Mouse (Mus musculus) heart, embryonic 13.5 days (tissue): ENCODE results near the gene Il12b. TPM values are rescaled to one million over a fixed set of nuclear protein-coding genes. Genes with fewer than 3 reads are reported as not detected.

ENCODE experiments used
- ATAC-seq: fragments of 200-750 bp; cut with Nextera tagmentation; 2 replicates; pipeline ENCODE4 v1.8.0; 2017; ENCODE audit warnings: moderate TSS enrichment; ENCODE audit not compliant: insufficient number of reproducible peaks, low FRiP score, low TSS enrichment; ENCODE audit errors: extremely low read depth
- H3K27ac ChIP-seq: fragments of 300-500 bp; sonication (generic); replicated peaks from 2 replicates; pipeline ENCODE4 v1.5.1; 2015; ENCODE audit warnings: moderate library complexity, mild to moderate bottlenecking, inconsistent platforms
- H3K27me3 ChIP-seq: fragments of 300-500 bp; sonication (generic); replicated peaks from 2 replicates; pipeline ENCODE4 v1.6.1; 2015; ENCODE audit warnings: mild to moderate bottlenecking, inconsistent platforms
- H3K36me3 ChIP-seq: fragments of 300-500 bp; sonication (generic); 2 replicates; pipeline ENCODE4 v1.6.1; 2015; ENCODE audit warnings: mild to moderate bottlenecking, inconsistent platforms
- H3K4me1 ChIP-seq: fragments of 300-500 bp; sonication (generic); 2 replicates; pipeline ENCODE4 v1.6.1; 2015; ENCODE audit warnings: inconsistent platforms
- H3K4me2 ChIP-seq: fragments of 300-500 bp; sonication (generic); 2 replicates; pipeline ENCODE4 v1.6.1; 2015; ENCODE audit warnings: inconsistent platforms, mild to moderate bottlenecking, moderate library complexity
- H3K4me3 ChIP-seq: fragments of 300-500 bp; sonication (generic); 2 replicates; pipeline ENCODE4 v1.5.1; 2015; ENCODE audit warnings: moderate library complexity, mild to moderate bottlenecking, inconsistent platforms
- H3K9ac ChIP-seq: fragments of 300-500 bp; sonication (generic); 2 replicates; pipeline ENCODE4 v1.6.1; 2015; ENCODE audit warnings: inconsistent platforms, mild to moderate bottlenecking, moderate library complexity
- H3K9me3 ChIP-seq: fragments of 300-500 bp; sonication (generic); 2 replicates; pipeline ENCODE4 v1.6.1; 2016; ENCODE audit warnings: inconsistent platforms
- WGBS: fragments of 180-500 bp; shearing (Covaris S2); methylation state at CpG from one replicate; pipeline ENCODE4 v1.1.7; 2015; ENCODE audit warnings: mixed read lengths; 5-methylcytosine and 5-hydroxymethylcytosine counted together
- polyA plus RNA-seq: library from polyadenylated mRNA; unstranded; fragments of >200 nt; fragmentation: Nextera tagmentation; extraction: Ambion mirVana; gene quantifications from 2 replicates; pipeline ENCODE4 v1.2.1, GENCODE M21; 2015

Gene Il12b
- polyA plus RNA-seq = 0.09 and 0.23 TPM in 2 replicates

DNA sequence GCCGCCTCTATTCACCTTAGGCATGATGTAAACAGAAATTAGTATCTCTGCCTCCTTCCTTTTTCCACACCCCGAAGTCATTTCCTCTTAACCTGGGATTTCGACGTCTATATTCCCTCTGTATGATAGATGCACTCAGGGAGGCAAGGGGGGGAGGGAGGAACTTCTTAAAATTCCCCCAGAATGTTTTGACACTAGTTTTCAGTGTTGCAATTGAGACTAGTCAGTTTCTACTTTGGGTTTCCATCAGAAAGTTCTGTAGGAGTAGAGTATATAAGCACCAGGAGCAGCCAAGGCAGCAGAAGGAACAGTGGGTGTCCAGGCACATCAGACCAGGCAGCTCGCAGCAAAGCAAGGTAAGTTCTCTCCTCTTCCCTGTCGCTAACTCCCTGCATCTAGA is at the start of gene Il12b:
Il12b (plus strand) TSS at position 301 of the 400 bp plus-strand sequence.
- H3K36me3 ChIP-seq = no peaks in the 10 kb centered on the region
- H3K27ac ChIP-seq = no peak within 1 kb of the TSS
- peaks cover 45% of the 10 kb centered on the region for H3K4me1 ChIP-seq
- H3K27me3 ChIP-seq = 0 out of 2 replicates have a peak, but pooled peaks cover 3% of the 10 kb centered on the region
- H3K9ac ChIP-seq = peak within 1 kb of the TSS; percentile 67
- 76% methylated on average over 6 of the region's 6 CpGs for WGBS
- peak within 1 kb of the TSS; percentile 69 for H3K4me2 ChIP-seq
- no peaks in the 10 kb centered on the region for H3K9me3 ChIP-seq
- no peak for ATAC-seq
- H3K4me3 ChIP-seq = peak within 1 kb of the TSS; percentile 46

DNA sequence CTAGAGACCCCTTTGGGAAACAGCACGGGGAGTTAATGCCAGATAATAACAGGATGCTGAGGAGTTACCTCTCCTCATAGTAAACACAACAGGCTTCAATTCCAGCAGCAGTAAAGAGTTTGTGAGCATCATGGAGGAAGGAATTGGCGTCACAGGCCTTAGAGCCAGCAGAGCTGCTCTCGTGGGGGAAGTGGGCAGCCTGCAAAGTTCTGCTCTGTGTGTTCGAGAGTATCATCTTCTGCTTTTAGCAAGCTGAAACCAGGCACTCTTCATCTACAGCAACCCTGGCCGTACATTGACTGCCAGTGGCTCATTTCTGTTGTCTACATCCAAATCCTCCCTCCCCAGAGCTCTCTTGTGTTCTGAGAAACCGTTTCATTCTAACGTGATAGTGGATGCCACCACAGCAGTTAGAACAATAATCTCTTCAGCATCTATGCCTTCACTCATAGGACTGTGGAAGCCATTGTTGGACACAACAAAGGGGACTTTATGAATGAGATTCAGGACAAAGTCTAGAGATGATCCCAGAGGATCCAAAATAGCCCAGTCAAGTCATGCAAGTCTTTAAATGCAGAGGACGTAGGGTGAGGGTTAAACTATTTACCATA is 44.9 kb upstream of the Il12b start:
- Histone ChIP-seq H3K9me3 (no peaks in the 10 kb centered on the region), H3K4me3 (no peak overlapping the region), H3K27ac (no peak overlapping the region), H3K4me1 (no peaks in the 10 kb centered on the region), H3K4me2 (no peak overlapping the region), H3K36me3 (no peaks in the 10 kb centered on the region), H3K27me3 (no peaks in the 10 kb centered on the region), H3K9ac (no peak overlapping the region)
- no peak for ATAC-seq
- 71% methylated on average over 8 of the region's 8 CpGs for WGBS

DNA sequence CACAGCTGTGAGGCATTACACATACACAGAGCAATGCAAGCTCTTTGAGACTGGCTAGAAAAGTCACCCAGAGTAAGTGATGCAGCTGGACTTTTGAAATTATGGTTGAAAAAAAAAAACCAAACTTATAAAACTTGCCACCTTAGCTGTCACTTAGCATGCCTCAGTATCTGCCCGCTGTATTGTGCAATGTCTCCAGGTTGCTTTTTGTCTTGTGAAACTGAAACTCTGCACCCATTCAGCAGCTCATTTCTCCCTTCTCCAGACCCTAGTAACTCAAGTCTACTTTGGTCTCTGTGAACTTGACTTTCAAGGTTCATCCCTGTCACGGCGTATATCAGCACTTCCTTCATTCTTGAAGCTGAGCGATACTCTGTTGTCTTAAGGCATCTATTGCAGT is 43.7 kb upstream of the Il12b start:
- H3K9ac ChIP-seq = no peak overlapping the region
- no peak for ATAC-seq
- H3K4me2 ChIP-seq = no peak overlapping the region
- H3K4me1 ChIP-seq = no peaks in the 10 kb centered on the region
- H3K4me3 ChIP-seq = no peak overlapping the region
- H3K27me3 ChIP-seq = no peaks in the 10 kb centered on the region
- no peak overlapping the region for H3K27ac ChIP-seq
- no peaks in the 10 kb centered on the region for H3K36me3 ChIP-seq
- WGBS = 89% methylated on average over 4 of the region's 4 CpGs
- no peaks in the 10 kb centered on the region for H3K9me3 ChIP-seq

DNA sequence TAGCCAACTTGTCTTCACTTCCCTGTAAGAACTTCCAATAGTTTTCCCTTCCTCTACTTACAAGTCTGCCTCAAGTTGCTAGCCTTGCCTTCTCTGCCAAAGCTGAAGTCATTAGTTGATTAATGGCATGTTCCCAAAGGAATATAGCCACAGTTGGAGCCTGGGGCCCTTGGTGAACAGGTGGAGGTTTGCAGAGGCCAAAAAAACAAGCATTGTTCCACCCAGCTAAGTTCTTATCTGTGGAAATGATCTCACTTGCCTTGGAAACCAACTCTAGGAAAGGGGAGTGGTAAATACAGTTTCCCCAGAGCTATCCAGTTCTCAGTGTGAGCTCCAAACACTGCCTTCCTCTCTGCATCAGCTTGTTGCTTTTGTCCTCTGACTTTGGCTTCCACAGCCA is 35.3 kb upstream of the Il12b start:
- Histone ChIP-seq H3K9me3 (no peaks in the 10 kb centered on the region), H3K27me3 (no peaks in the 10 kb centered on the region), H3K4me3 (no peak overlapping the region), H3K4me2 (no peak overlapping the region), H3K4me1 (no peaks in the 10 kb centered on the region), H3K9ac (no peak overlapping the region), H3K27ac (no peak overlapping the region), H3K36me3 (no peaks in the 10 kb centered on the region)
- no peak for ATAC-seq

DNA sequence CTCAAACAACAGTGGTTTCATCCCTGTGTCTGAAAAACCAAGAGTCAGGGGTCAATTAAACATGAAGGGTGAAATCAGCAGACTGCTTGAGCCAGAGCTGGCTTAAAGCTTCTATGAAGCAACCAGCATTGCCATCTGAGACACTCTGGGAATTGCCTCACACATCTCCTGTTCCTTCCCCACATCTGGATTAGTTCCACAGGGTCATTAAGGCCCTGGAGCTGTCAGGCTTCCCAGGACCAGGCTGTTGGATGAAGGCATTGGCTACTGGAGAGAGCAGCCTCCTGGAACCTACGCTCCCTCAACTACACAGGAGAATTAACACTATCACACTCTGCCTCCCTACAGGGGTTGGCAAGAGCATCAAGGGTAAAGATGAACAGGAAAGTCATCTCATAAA is 32.2 kb upstream of the Il12b start:
- Histone ChIP-seq H3K36me3 (no peaks in the 10 kb centered on the region), H3K27ac (no peak overlapping the region), H3K9me3 (no peaks in the 10 kb centered on the region), H3K9ac (no peak overlapping the region), H3K4me2 (no peak overlapping the region), H3K4me1 (no peaks in the 10 kb centered on the region), H3K27me3 (no peaks in the 10 kb centered on the region), H3K4me3 (no peak overlapping the region)
- ATAC-seq = no peak
- WGBS = 54% methylated on average over 1 of the region's 1 CpGs

DNA sequence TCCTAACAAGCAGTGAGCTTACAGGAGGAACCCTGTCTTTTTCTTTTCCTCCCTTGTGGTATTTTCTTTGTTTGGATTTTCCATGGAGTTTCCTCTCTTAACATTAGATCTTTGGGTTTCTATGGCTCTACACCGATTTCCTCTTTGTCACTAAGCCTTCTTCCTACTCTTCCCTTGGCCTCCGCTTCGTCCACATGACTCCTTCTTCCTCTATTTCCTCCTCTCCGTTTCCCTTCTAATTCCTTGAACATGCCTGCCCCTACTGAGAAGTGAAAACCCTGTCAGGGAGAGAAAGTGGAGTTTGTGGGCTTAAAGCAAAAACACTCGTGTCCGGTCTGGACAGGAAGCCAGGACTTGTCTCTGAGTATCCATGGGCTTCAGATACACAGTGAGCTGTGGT is 27.0 kb upstream of the Il12b start:
- WGBS = 64% methylated on average over 6 of the region's 6 CpGs
- Histone ChIP-seq H3K4me2 (no peak overlapping the region), H3K27me3 (no peaks in the 10 kb centered on the region), H3K4me3 (no peak overlapping the region), H3K36me3 (no peaks in the 10 kb centered on the region), H3K27ac (no peak overlapping the region), H3K9me3 (no peaks in the 10 kb centered on the region), H3K9ac (no peak overlapping the region), H3K4me1 (no peaks in the 10 kb centered on the region)
- no peak for ATAC-seq

DNA sequence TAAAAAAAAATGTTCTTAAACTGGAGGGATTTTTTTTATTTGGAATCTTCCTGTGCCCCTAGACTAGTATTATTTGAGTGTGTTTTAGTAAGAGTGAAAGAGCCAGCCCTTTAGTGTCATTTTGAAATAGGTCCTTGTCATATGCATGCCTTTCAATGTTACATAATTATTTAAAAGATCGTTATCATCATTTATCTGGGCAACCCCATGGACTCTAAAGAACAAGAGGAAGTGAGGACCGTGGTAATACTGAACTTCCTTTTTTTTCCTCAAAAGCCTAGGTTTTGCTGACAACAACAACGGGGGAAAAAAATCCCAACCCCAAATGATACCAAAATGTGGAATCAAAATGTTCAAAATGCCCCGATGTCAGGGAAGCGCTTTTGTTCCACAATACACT is 22.0 kb upstream of the Il12b start:
- Histone ChIP-seq H3K4me2 (no peak overlapping the region), H3K27ac (no peak overlapping the region), H3K9me3 (no peaks in the 10 kb centered on the region), H3K9ac (no peak overlapping the region), H3K4me3 (no peak overlapping the region), H3K27me3 (no peaks in the 10 kb centered on the region), H3K36me3 (no peaks in the 10 kb centered on the region), H3K4me1 (no peaks in the 10 kb centered on the region)
- no peak for ATAC-seq
- 70% methylated on average over 5 of the region's 5 CpGs for WGBS

DNA sequence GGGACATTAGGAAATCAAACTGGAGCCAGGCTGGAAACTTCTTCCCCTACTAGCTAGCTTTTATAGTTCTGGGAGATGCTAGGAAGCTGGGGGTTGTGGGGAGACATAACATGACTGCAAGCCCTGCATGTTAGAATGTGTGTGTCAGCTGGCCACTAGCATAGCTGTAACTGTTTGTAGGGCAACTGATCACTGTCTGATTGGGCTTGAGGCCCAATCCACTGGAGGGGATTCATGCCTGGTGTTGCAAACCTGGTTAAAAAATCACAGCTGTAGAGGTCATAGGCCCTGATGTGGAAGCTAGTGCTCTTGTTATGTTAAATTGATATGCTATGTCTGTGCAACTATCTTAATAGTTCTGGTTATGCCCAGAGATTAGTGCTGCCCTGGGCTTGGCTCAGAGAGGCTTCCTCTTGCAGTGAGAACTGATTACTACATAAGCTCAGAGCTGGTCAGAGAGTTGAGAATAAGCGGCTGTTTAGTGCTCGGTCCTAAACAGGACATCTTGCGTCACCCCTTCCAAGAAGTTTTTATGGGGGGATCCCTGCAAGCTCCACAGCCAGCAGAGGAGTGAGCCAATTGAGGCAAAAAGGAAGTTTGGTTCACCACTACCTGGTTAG is 19.3 kb upstream of the Il12b start:
- 78% methylated on average over 3 of the region's 3 CpGs for WGBS
- no peak for ATAC-seq

DNA sequence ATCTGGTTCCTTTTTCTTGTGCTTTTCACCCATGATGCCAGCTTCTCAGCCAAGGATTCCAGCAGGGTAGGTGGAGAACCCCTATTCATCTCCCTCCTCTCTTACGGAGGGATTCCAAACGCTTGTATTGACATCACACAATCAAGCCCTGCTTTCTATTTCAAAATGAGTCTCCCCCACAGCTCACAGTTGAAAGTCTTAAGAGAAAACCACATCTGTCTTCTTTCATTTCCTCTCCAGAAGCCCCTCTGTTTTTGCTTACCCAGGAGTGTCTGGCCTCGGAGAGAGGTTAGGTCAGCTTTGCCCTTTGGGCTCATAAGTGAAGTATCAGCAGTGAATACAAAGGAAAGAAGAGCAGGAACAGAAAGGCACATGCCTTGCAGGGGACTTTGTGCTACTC is 17.7 kb upstream of the Il12b start:
- ATAC-seq = no peak
- Histone ChIP-seq H3K27ac (no peak overlapping the region), H3K4me1 (no peaks in the 10 kb centered on the region), H3K36me3 (no peaks in the 10 kb centered on the region), H3K27me3 (no peaks in the 10 kb centered on the region), H3K9me3 (no peaks in the 10 kb centered on the region), H3K4me2 (no peak overlapping the region), H3K9ac (no peak overlapping the region), H3K4me3 (no peak overlapping the region)
- 62% methylated on average over 3 of the region's 3 CpGs for WGBS

More for the DNA sequence above, 19.3 kb upstream of the Il12b start:
- Histone ChIP-seq H3K9me3 (no peaks in the 10 kb centered on the region), H3K4me1 (no peaks in the 10 kb centered on the region), H3K36me3 (no peaks in the 10 kb centered on the region), H3K4me3 (no peak overlapping the region), H3K9ac (no peak overlapping the region), H3K4me2 (no peak overlapping the region), H3K27ac (no peak overlapping the region), H3K27me3 (no peaks in the 10 kb centered on the region)

DNA sequence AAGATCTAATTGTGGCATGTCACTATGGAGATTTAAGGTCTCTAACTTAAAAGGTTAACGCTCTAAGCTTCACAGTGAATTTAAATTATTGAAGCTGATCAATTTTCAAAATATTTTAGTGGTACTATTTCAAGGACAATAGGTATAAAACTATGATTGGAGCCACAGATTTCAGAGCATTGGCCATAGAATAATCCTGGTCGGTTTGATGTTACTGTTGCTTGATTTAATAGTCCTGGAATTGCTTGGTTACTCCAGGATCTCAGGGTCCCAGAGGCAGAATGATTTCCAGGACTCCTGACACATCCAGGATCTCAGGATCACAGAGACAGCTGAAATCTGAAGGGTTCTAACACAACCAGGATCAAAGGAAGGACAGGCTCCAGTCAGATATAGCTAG is 12.8 kb upstream of the Il12b start:
- no peaks in the 10 kb centered on the region for H3K9me3 ChIP-seq
- 0 out of 2 replicates have a peak, but pooled peaks cover 4% of the 10 kb centered on the region for H3K4me1 ChIP-seq
- no peaks in the 10 kb centered on the region for H3K36me3 ChIP-seq
- no peak for ATAC-seq
- no peak overlapping the region for H3K4me2 ChIP-seq
- no peak overlapping the region for H3K4me3 ChIP-seq
- 71% methylated on average over 2 of the region's 2 CpGs for WGBS
- H3K9ac ChIP-seq = no peak overlapping the region
- H3K27me3 ChIP-seq = no peaks in the 10 kb centered on the region
- H3K27ac ChIP-seq = no peak overlapping the region

DNA sequence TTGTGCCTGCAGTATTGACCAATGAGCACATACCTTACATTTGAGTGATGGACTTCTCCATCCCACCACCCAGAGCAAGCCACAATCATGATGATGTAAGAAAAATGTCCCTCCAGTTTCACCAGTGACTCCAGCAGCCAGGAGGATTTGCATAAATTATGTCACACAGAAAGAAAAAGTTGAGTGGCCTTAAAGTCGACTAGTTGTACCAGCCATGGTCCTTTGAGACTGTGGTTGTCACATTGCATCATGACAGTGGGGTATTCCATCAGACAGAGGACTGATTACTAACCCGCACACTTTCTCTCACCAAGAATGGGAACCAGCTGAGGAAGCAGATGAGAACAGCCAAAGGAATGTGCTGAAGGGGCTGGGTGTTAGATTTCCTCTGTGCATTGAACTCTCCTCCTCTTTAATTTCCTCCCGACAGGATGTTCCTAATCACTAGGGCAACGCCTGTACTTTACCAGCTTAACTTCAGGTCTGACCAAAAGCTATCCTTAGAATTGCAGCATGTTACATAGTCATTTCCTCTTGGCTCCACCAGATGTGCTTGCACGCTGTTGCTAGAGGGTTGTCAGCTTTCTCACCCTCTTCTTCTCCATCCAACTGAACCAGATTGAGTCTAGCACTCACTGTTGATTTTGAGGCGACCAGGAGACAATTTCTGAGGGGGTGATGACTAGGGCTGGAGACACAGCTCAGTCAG is 9.7 kb upstream of the Il12b start:
- H3K4me3 ChIP-seq = no peak overlapping the region
- no peak overlapping the region for H3K27ac ChIP-seq
- H3K4me1 ChIP-seq = 0 out of 2 replicates have a peak, but pooled peaks cover 4% of the 10 kb centered on the region
- H3K36me3 ChIP-seq = no peaks in the 10 kb centered on the region
- no peak for ATAC-seq
- no peaks in the 10 kb centered on the region for H3K9me3 ChIP-seq
- H3K27me3 ChIP-seq = no peaks in the 10 kb centered on the region
- H3K4me2 ChIP-seq = no peak overlapping the region
- WGBS = 35% methylated on average over 6 of the region's 6 CpGs
- no peak overlapping the region for H3K9ac ChIP-seq
